Mouse (Mus musculus) testis, adult 10 weeks (tissue): ENCODE data around the gene Plch1. TPM values are rescaled to one million over a fixed set of nuclear protein-coding genes. Genes with fewer than 3 reads are reported as not detected.

Source experiments
- polyA plus RNA-seq: library from polyadenylated mRNA; stranded (reverse); fragments of 350-450 nt; fragmentation: Illumina TruSeq; extraction: RNeasy Lipid Tissue Mini Kit (QIAGEN cat#74804); gene quantifications from one replicate; pipeline ENCODE4 v1.2.3, GENCODE M21; 2014; ENCODE audit warnings: low read depth, low replicate concordance

Plch1 gene
- polyA plus RNA-seq, result 1.0 TPM

DNA sequence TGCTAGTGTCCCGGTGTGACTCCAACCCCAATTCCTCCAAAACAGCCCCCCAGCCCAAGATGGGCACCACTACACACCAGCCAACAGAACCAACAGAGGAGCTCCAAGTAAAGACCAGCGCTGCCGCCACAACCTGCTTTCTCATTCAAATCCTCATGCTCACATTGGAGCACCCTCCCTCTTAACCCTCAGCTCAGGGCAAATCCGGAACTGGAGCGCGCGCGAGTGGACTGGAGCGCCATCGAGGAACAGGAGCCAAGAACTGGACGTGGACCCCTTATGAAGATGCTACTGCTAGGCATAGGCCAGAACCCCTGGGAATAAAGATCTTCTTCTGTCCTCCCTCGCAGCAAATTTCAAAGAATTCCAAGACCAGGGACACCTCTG, at the start of gene Plch1:
Gene Plch1, minus strand, starts transcription at position 164 of the 387 bp plus-strand sequence.

GRCm38 (mm10) chr3:63928878-63929859, 29.9 kb upstream of the Plch1 start, which contains the start of gene E130311K13Rik:
TSS of gene E130311K13Rik (minus strand) at chr3:63929472.

Other genes with a start within 250 kb of the Plch1 start
- gene E130311K13Rik, start 30.0 kb upstream of the Plch1 start, polyA plus RNA-seq, result 4.9 TPM
- 49.5 TPM for gene Slc33a1, start 65.3 kb upstream of the Plch1 start, polyA plus RNA-seq
- gene Gmps, start 76.6 kb upstream of the Plch1 start, polyA plus RNA-seq, result 214 TPM
- gene Vmn2r1, start 182.1 kb upstream of the Plch1 start, polyA plus RNA-seq, result 0.49 TPM
- not detected for gene Vmn2r2, start 242.5 kb upstream of the Plch1 start, polyA plus RNA-seq